Mouse (Mus musculus): ENCODE measurements around the gene Slc23a2. TPM values are rescaled to one million over a fixed set of nuclear protein-coding genes. Genes with fewer than 3 reads are reported as not detected.

The Slc23a2 gene
- polyA plus RNA-seq, 2 experiments = 1.6 to 2.3 TPM

GRCm38 (mm10) chr2:132146502-132146901 is 1.6 kb upstream of the Slc23a2 start:
- H3K9me3 ChIP-seq (ENCODE audit: control insufficient read depth, low read length) = no peaks in the 10 kb centered on the region
- no peak overlapping the region for H3K4me2 ChIP-seq (ENCODE audit: low read depth)
- DNase-seq (ENCODE audit: low read depth in 3 of 3, low spot score in 3 of 3) (no peak), ATAC-seq (ENCODE audit: insufficient read depth) (no peak)
- no peaks in the 10 kb centered on the region for H3K36me3 ChIP-seq (replicated peaks; ENCODE audit: control insufficient read depth, insufficient read depth, low read depth)
- H3K27ac ChIP-seq = no peak overlapping the region
- H3K27me3 ChIP-seq (ENCODE audit: control insufficient read depth, insufficient read depth, low read length) = peaks cover 19% of the 10 kb centered on the region
- 20% methylated on average over 4 of the region's 4 CpGs for WGBS (ENCODE audit: insufficient replicate concordance)
- TF ChIP-seq EP300 (IDR thresholded peaks at IDR 0.05; ENCODE audit: low read depth) = no peak
- TF ChIP-seq CTCF (IDR thresholded peaks at IDR 0.05; ENCODE audit: low read depth) = no peak
- peaks cover 3 to 14% of the 10 kb centered on the region in 2 experiments; a peak in 2 of 4 replicates for H3K4me1 ChIP-seq (replicated peaks; ENCODE audit: control insufficient read depth in 2 of 2, insufficient read depth in 2 of 2, low read length in 1 of 2)
- no peak overlapping the region for H3K9ac ChIP-seq (replicated peaks)
- H3K4me3 ChIP-seq (ENCODE audit: insufficient read depth in 1 of 2, low read depth in 2 of 2, low read length in 2 of 2) = no peak overlapping the region

- TF ChIP-seq EP300 (IDR thresholded peaks at IDR 0.05; ENCODE audit: low read depth) (no peak), CTCF (IDR thresholded peaks at IDR 0.05; ENCODE audit: low read depth) (no peak)
- Histone ChIP-seq H3K36me3 (replicated peaks; ENCODE audit: control insufficient read depth, insufficient read depth, low read depth) (no peaks in the 10 kb centered on the region), H3K9me3 (ENCODE audit: control insufficient read depth, low read length) (no peaks in the 10 kb centered on the region), H3K9ac (replicated peaks) (peak overlapping the region; percentile 51), H3K4me3 (ENCODE audit: insufficient read depth in 1 of 2, low read depth in 2 of 2, low read length in 2 of 2) (peak overlapping the region; percentile 57 to 65), H3K4me1 (replicated peaks; ENCODE audit: control insufficient read depth in 2 of 2, insufficient read depth in 2 of 2, low read length in 1 of 2) (peaks cover 3 to 12% of the 10 kb centered on the region in 2 experiments; a peak in 2 of 4 replicates), H3K4me2 (ENCODE audit: low read depth) (peak overlapping the region; percentile 89), H3K27ac (no peak overlapping the region), H3K27me3 (ENCODE audit: control insufficient read depth, insufficient read depth, low read length) (peaks cover 19% of the 10 kb centered on the region)
- DNase-seq (ENCODE audit: low read depth in 3 of 3, low spot score in 3 of 3) (no peak), ATAC-seq (ENCODE audit: insufficient read depth) (peak; percentile 34; the same call in 1 of the 2 replicates)
- WGBS (ENCODE audit: insufficient replicate concordance) = 7% methylated on average over 44 of the region's 66 CpGs
Measured at GRCm38 (mm10) chr2:132143943-132144927, 673 bp downstream of the Slc23a2 start.

- TF ChIP-seq CTCF (IDR thresholded peaks at IDR 0.05; ENCODE audit: low read depth) = no peak
- TF ChIP-seq EP300 (IDR thresholded peaks at IDR 0.05; ENCODE audit: low read depth) = no peak
Measured at GRCm38 (mm10) chr2:132142606-132143005, 2.3 kb downstream of the Slc23a2 start.

GRCm38 (mm10) chr2:132140536-132140935 is 4.4 kb downstream of the Slc23a2 start:
- H3K9ac ChIP-seq (replicated peaks) = no peak overlapping the region
- H3K4me3 ChIP-seq (ENCODE audit: insufficient read depth in 1 of 2, low read depth in 2 of 2, low read length in 2 of 2) = no peak overlapping the region
- H3K4me2 ChIP-seq (ENCODE audit: low read depth) = no peak overlapping the region
- H3K4me1 ChIP-seq (replicated peaks; ENCODE audit: control insufficient read depth in 2 of 2, insufficient read depth in 2 of 2, low read length in 1 of 2) = 0 out of 4 replicates have a peak, but pooled peaks cover 3 to 5% of the 10 kb centered on the region in 2 experiments
- peaks cover 11% of the 10 kb centered on the region for H3K27me3 ChIP-seq (ENCODE audit: control insufficient read depth, insufficient read depth, low read length)
- TF ChIP-seq EP300 (IDR thresholded peaks at IDR 0.05; ENCODE audit: low read depth) (no peak), CTCF (IDR thresholded peaks at IDR 0.05; ENCODE audit: low read depth) (no peak)
- no peak for DNase-seq (ENCODE audit: low read depth in 3 of 3, low spot score in 3 of 3)
- no peaks in the 10 kb centered on the region for H3K36me3 ChIP-seq (replicated peaks; ENCODE audit: control insufficient read depth, insufficient read depth, low read depth)
- 70% methylated on average over 10 of the region's 10 CpGs for WGBS (ENCODE audit: insufficient replicate concordance)
- ATAC-seq (ENCODE audit: insufficient read depth) = no peak
- no peak overlapping the region for H3K27ac ChIP-seq
- H3K9me3 ChIP-seq (ENCODE audit: control insufficient read depth, low read length) = no peaks in the 10 kb centered on the region

More at GRCm38 (mm10) chr2:132142606-132143005, 2.3 kb downstream of the Slc23a2 start:
- H3K36me3 ChIP-seq (replicated peaks; ENCODE audit: control insufficient read depth, insufficient read depth, low read depth) = no peaks in the 10 kb centered on the region
- 82% methylated on average over 8 of the region's 8 CpGs for WGBS (ENCODE audit: insufficient replicate concordance)
- peaks cover 19% of the 10 kb centered on the region for H3K27me3 ChIP-seq (ENCODE audit: control insufficient read depth, insufficient read depth, low read length)
- H3K4me2 ChIP-seq (ENCODE audit: low read depth) = no peak overlapping the region
- no peak overlapping the region for H3K27ac ChIP-seq
- H3K4me3 ChIP-seq (ENCODE audit: insufficient read depth in 1 of 2, low read depth in 2 of 2, low read length in 2 of 2) = no peak overlapping the region
- ATAC-seq (ENCODE audit: insufficient read depth) (no peak), DNase-seq (ENCODE audit: low read depth in 3 of 3, low spot score in 3 of 3) (no peak)
- H3K9me3 ChIP-seq (ENCODE audit: control insufficient read depth, low read length) = no peaks in the 10 kb centered on the region
- no peak overlapping the region for H3K9ac ChIP-seq (replicated peaks)
- peaks cover 3 to 12% of the 10 kb centered on the region in 2 experiments; a peak in 2 of 4 replicates for H3K4me1 ChIP-seq (replicated peaks; ENCODE audit: control insufficient read depth in 2 of 2, insufficient read depth in 2 of 2, low read length in 1 of 2)

GRCm38 (mm10) chr2:132139099-132139498 is 5.8 kb downstream of the Slc23a2 start:
- no peak for DNase-seq (ENCODE audit: low read depth in 3 of 3, low spot score in 3 of 3)
- Histone ChIP-seq H3K27ac (no peak overlapping the region), H3K27me3 (ENCODE audit: control insufficient read depth, insufficient read depth, low read length) (no peaks in the 10 kb centered on the region), H3K9ac (replicated peaks) (no peak overlapping the region), H3K4me2 (ENCODE audit: low read depth) (no peak overlapping the region), H3K4me3 (ENCODE audit: insufficient read depth in 1 of 2, low read depth in 2 of 2, low read length in 2 of 2) (no peak overlapping the region), H3K9me3 (ENCODE audit: control insufficient read depth, low read length) (no peaks in the 10 kb centered on the region), H3K4me1 (replicated peaks; ENCODE audit: control insufficient read depth in 2 of 2, insufficient read depth in 2 of 2, low read length in 1 of 2) (peaks cover 0 to 2% of the 10 kb centered on the region in 2 experiments; a peak in 1 of 4 replicates), H3K36me3 (replicated peaks; ENCODE audit: control insufficient read depth, insufficient read depth, low read depth) (no peaks in the 10 kb centered on the region)
- TF ChIP-seq CTCF (IDR thresholded peaks at IDR 0.05; ENCODE audit: low read depth) = peak; percentile 31
- TF ChIP-seq EP300 (IDR thresholded peaks at IDR 0.05; ENCODE audit: low read depth) = no peak
- no peak for ATAC-seq (ENCODE audit: insufficient read depth)
- 68% methylated on average over 2 of the region's 2 CpGs for WGBS (ENCODE audit: insufficient replicate concordance)

Measured in liver, embryonic 14.5 days (tissue).